Mouse (Mus musculus) frontal cortex, postnatal 36 days (tissue): ENCODE measurements around the gene Thsd4.

ENCODE experiments used
- DNase-seq, 2 experiments: peaks; one replicate each; pipeline ENCODE4 v3.0.0; 2022; ENCODE audit warnings: low spot score in 2 of 2

Thsd4 gene

GRCm38 (mm10) chr9:60216029-60216428, 305.8 kb downstream of the Thsd4 start:
- no peak for DNase-seq

DNA sequence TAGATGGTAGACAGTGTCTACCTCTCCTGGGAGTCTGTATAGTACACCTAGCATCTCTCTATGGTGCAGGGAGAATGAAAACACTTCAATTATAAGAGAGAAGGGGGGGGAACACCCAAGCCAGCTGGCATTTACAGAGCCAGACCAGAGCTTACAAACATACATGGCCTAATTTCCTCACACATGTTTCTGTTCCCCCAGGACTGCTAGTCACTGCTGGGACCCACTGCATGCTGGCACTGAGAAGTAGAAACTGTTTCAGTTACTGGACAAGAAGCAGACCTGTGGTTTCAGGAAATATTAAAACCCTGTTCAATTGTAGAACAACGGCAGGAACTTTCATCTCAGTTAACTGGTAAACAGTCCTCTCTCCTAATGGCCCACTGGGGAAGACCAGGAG, 308.7 kb downstream of the Thsd4 start:
- DNase-seq: no peak

DNA sequence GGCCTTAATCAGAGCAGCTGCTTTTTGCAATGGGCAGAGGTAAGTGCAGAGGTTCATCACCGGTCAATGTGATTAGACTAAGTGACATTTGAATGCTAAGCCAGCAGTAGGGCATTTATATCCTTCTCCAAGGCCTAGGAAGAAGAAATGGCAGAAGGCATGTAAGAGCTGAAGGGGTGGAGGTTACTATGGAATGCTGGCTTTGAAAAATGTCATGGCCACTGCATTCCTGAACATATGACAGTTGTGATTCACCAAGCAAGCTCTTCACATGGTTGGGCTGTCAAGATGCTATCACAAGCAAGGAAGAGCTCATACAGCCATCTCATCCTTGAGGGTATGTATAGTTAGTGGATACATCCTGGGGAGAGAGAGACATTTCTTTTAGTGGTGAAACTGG, 313.0 kb downstream of the Thsd4 start:
- no peak for DNase-seq

DNA sequence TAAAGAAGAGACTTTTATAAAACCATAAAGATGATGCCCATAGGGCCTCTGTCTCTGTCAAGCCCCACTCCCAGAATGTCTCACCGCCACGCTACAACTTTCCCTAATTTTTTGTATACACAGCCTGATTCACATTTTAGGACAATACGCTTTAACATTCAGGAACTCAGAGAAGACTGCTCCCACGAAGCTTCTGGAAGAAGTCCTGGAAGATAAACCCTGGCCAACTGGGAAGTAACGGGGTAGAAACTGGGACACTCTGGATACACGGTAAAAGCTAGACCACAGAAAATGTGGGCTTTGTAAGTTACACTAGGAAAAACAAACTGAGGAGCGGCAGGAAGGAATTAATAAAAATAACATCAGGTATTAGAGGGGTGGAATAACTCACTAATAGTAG, 318.7 kb downstream of the Thsd4 start:
- no peak for DNase-seq

DNA sequence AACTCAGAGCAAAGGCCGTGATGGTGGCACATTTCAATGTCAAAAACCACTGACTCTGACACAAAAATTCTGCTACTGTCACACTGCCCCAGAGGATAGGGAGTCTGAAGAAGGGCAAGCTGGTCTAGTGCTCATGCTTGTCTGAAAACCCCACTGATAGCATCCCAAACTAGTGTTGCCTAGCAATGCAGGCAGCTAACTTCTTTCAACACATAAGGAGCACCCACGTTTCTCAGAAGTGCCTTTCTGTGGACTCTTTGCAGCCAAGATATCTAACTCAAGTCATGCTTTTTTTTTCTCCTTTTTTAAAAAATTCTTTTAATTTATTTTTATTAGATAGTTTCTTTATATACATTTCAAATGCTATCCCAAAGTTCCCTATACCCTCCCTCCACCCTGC, 321.4 kb downstream of the Thsd4 start:
- DNase-seq: peak in 1 of 2 experiments; percentile 16

DNA sequence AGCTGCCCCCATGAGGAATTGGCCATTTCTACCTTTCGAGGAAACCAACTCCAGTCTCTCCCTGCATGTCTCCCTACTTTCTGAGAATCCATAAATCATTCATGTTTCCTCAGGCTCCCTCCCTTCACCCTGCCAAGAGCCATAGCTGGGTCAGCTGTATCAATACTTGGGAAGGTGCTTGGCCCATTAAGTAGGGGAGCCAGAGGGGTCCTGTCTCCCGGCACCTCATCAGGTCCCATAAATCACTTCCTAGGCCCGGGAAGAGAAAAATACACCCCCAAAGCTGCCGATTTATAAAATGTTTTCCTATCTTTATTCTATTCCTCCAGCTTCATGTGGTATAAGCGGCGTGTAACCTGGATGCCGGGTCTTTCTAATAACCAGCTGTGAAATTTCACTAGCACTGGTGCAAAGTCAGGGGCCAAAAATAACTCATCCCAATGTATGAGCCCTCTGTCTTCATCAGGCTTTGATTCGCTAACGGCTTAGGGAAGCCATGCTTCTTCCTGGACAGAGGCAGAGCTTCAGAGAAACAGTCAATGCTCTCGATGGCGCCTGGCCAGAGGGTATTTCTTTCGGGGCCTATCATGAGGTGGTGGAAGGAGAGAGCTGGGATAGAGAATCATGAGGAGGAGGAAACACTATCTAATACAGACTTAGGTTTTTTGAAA, 323.2 kb downstream of the Thsd4 start:
- no peak for DNase-seq

- no peak for DNase-seq
These were observed 326.3 kb downstream of the Thsd4 start for GRCm38 (mm10) chr9:60195502-60195901.

GRCm38 (mm10) chr9:60194905-60195304, 326.9 kb downstream of the Thsd4 start:
- no peak for DNase-seq

DNA sequence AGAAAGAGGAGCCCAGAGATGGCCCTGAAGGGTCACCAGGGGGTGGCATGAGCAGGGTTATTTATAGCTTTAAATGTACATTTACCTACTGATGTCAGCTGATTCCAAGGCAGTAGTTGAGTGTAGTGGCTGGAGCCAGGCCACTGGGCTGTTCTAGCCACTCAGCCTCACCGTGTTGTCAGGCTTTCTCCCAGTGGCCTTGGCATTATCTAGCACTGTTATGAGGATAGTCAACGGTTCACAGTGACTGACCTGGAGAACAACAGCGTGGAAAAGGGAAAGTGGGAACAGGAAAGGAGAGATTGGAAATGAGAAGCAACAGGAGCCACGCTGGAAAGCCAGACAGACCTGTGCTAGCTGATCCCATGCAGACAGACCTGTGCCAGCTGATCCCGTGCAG, 329.5 kb downstream of the Thsd4 start:
- DNase-seq: no peak

- DNase-seq: no peak
These were observed 334.4 kb downstream of the Thsd4 start for GRCm38 (mm10) chr9:60187437-60187836.

DNA sequence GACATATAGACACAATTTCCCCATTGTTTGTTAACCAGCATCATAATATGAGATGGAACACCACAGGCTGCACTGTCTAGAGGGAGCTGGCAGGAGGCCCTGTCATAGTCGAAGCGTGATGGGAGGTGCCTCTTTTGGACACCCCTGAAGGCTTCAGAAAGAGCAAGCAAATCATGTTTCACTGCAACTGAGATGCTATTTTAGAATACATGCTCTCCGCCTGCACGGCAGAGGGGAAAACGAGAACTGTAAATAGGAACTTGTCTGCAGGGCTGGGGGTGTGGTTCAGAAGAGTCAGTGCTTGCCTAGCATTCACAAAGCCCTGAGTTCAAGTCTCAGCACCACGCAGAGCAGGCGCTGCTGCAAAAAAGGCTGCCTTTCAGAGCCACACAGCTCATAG, 334.9 kb downstream of the Thsd4 start:
- peak; percentile 25 to 28 for DNase-seq

- no peak for DNase-seq
These were observed 337.8 kb downstream of the Thsd4 start for GRCm38 (mm10) chr9:60184083-60184482.

- DNase-seq: no peak
These were observed 339.5 kb downstream of the Thsd4 start for GRCm38 (mm10) chr9:60182371-60182770.

- DNase-seq: no peak
These were observed 340.9 kb downstream of the Thsd4 start for GRCm38 (mm10) chr9:60180936-60181335.

DNA sequence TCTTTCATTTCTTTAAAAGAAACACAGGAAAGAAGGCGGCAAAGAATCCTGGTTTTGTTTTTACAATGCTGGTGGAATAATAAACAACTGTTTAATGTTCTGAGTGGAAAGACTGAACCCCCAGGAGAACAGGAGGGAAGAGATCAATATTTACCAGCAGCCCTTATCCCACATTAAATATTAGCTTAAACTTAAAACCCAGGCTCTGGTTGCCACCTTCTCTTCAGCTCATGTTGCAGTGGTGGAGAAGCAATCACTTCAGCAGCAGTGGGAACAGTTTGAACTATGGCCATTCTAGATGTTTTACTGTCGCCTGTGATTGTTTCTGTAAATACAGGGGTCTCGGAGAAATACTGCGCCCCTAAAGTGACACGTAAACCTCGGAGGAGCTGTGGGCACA, 341.7 kb downstream of the Thsd4 start:
- no peak for DNase-seq

GRCm38 (mm10) chr9:60176311-60176710, 345.5 kb downstream of the Thsd4 start:
- DNase-seq: no peak

DNA sequence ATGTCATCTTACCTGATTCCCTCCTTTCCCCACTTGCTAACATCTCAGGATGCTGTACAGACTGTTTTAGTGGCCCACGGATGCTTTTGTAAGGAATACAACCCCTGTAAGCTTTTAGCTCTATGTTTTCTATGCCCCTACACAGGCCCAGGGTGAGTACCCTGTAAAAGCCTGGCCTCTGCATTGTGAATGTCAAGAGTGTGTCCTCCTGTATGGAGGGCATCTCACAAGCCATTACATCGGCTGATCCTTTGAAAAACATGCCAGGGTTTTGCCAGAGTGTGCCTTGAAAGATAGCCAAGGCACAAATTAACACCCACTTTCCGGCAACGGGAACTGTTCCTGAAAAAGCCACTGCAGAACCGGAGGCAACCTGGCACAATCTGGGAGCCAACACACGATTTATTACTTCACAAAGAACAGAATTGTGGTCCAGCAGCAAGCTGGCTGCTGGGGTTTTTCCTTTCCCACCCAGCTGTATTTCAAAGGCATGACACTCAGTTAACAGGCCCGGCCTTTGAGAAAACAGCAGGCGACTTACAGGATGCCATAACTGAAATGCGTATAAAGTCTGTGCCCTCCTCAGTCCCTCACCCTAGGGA, 349.3 kb downstream of the Thsd4 start:
- DNase-seq: peak; percentile 6 to 19

DNA sequence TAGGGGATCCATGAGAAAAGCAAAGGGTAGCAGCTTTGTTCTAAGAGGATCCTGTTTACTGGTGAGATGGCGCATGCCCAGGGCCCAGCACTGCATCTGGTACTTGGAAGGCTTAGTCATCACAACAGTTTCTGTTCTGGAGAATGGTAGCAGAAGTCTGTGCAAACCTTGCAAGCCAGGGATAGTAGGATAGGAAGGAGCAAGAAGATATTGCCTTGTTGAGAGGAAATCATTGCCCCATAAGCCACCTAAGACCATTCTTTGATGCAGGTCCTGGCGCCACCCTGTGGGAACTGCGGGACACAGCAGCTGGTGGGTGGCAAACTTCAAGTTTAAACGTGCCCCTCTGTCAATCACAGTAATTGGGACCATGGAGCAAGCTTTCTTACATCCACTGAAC, 354.9 kb downstream of the Thsd4 start:
- DNase-seq: peak; percentile 31 to 44

- DNase-seq: peak in 1 of 2 experiments; percentile 5
These were observed 361.0 kb downstream of the Thsd4 start for GRCm38 (mm10) chr9:60160855-60161254.

- DNase-seq: no peak
These were observed 361.7 kb downstream of the Thsd4 start for GRCm38 (mm10) chr9:60160194-60160593.

DNA sequence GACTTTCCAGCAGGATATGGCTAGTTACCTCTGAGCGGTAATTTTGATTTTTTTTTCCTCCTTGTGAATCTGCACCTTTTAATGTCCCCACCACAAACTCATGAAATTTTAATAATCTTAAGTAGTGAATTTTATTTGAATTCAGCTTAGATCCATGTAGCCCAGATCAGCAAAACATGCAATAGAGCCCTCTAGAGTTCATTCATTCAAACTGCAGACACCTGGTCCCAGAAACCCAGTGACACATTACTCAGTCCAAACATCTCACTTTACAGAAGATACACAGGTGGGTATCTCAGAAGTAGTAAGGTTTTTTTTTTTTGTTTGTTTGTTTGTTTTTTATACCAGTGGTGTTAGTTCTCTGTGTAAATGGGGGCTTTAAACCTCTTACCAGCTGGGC, 368.9 kb downstream of the Thsd4 start:
- no peak for DNase-seq

DNA sequence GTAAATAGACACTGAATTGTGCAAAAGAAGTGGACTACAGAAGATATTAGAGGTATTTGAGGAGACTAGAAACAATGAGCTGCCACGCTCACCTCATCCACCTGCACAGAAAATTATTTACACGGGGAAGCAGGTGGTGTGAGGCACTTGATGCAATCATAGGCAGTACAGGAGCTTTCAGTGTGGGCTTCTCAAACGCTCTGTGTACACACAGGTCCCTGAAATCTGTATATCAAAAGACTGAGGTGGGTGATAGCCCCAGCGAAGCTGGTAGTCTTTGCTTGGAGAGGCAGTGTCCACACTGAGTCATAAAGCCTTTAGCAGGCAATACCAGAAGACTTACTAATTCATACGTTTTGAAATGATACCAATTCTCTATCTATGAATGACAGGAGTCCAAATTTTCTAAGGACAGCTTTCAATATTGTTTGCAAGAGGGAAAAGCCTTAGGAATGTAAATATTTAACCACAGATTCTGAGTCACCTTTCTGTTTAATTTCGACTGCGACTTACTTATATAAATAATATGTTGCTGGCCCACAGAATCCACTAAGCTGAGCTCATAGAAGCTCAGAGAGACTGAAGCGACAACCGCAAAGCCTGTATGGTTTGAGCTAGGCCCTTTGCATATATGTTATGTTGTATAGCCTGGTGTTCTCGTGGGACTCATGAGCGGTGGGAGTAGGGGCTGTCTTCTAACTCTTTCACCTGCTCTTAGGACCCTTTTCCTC, 369.8 kb downstream of the Thsd4 start:
- no peak for DNase-seq

- DNase-seq: no peak
These were observed 371.3 kb downstream of the Thsd4 start for GRCm38 (mm10) chr9:60150511-60150910.
